15 mouse cellular contexts compared by ENCODE assay signal in genomic region chr2:83131285-83131852, GRCm38 (mm10).
DNase-seq lines count a peak whose midpoint lies in the region; ATAC-seq and TF ChIP-seq lines count a peak whose summit lies in the region.
"Had no signal": no experiment of that assay in that cellular context is flagged by ENCODE, and none has a peak within 500 bp of the region (broad histone marks: within the 10 kb centered on the region; RNA-seq: fewer than 3 reads in every experiment).

No protein-coding gene starts in this region.

- 47% methylated on average over 4 of the region's 4 CpGs for WGBS in kidney, embryonic 16.5 days
- 48% methylated on average over 4 of the region's 4 CpGs for WGBS in kidney, adult 2 months
- WGBS in forebrain, embryonic 16.5 days, result 35% methylated on average over 4 of the region's 4 CpGs
- WGBS in midbrain, embryonic 12.5 days, result 35% methylated on average over 4 of the region's 4 CpGs
- WGBS in stomach, embryonic 15.5 days, result 44% methylated on average over 4 of the region's 4 CpGs

- H3K9ac ChIP-seq in kidney, embryonic 16.5 days (replicated peaks; ENCODE audit: low read length), result no peak overlapping the region
- H3K9ac ChIP-seq in forebrain, embryonic 16.5 days (replicated peaks; ENCODE audit: low read depth, low read length), result no peak overlapping the region
- H3K9ac ChIP-seq in midbrain, embryonic 12.5 days (replicated peaks), result no peak overlapping the region
- no peak overlapping the region for H3K9ac ChIP-seq in stomach, embryonic 15.5 days
- H3K9ac ChIP-seq: liver, postnatal 0 days had no signal

- H3K36me3 ChIP-seq in kidney, embryonic 16.5 days (ENCODE audit: insufficient read depth, low read length), result no peaks in the 10 kb centered on the region
- H3K36me3 ChIP-seq in kidney, adult 2 months (ENCODE audit: control insufficient read depth, insufficient read depth, low read length), result no peaks in the 10 kb centered on the region
- no peaks in the 10 kb centered on the region for H3K36me3 ChIP-seq in forebrain, embryonic 16.5 days (ENCODE audit: control insufficient read depth, insufficient read depth)
- no peaks in the 10 kb centered on the region for H3K36me3 ChIP-seq in midbrain, embryonic 12.5 days
- no peaks in the 10 kb centered on the region for H3K36me3 ChIP-seq in stomach, embryonic 15.5 days

- intact Hi-C loops in left cerebral cortex, adult 2 months (cut with DNase I), result no loop called here

- H3K9me3 ChIP-seq in kidney, embryonic 16.5 days (ENCODE audit: low read length), result no peaks in the 10 kb centered on the region
- H3K9me3 ChIP-seq in forebrain, embryonic 16.5 days (ENCODE audit: control insufficient read depth, low read length), result no peaks in the 10 kb centered on the region
- no peaks in the 10 kb centered on the region for H3K9me3 ChIP-seq in midbrain, embryonic 12.5 days
- H3K9me3 ChIP-seq in stomach, embryonic 15.5 days, result no peaks in the 10 kb centered on the region

- H3K4me1 ChIP-seq in kidney, embryonic 16.5 days (ENCODE audit: insufficient read depth, low read length), result peaks cover 7% of the 10 kb centered on the region
- H3K4me1 ChIP-seq in kidney, adult 2 months (ENCODE audit: control insufficient read depth, insufficient read depth, low read length), result no peaks in the 10 kb centered on the region
- H3K4me1 ChIP-seq in forebrain, embryonic 16.5 days (replicated peaks; ENCODE audit: control insufficient read depth, insufficient read depth, low read length), result 0 out of 2 replicates have a peak, but pooled peaks cover 2% of the 10 kb centered on the region
- H3K4me1 ChIP-seq in midbrain, embryonic 12.5 days, result 0 out of 2 replicates have a peak, but pooled peaks cover 8% of the 10 kb centered on the region
- H3K4me1 ChIP-seq in stomach, embryonic 15.5 days, result no peaks in the 10 kb centered on the region
- H3K4me1 ChIP-seq: megakaryocyte, embryonic 14.5 days had no signal

- H3K27ac ChIP-seq in kidney, embryonic 16.5 days (ENCODE audit: low read length), result 0 out of 2 replicates have a peak overlapping the region, but pooled peaks have one; percentile 46
- no peak overlapping the region for H3K27ac ChIP-seq in kidney, adult 2 months (ENCODE audit: insufficient read depth, low read depth, low read length)
- 0 out of 2 replicates have a peak overlapping the region, but pooled peaks have one; percentile 3 for H3K27ac ChIP-seq in forebrain, embryonic 16.5 days (ENCODE audit: low read length)
- peak overlapping the region; percentile 63 for H3K27ac ChIP-seq in midbrain, embryonic 12.5 days (replicated peaks)
- peak overlapping the region; percentile 51; the same call in 1 of the 2 replicates for H3K27ac ChIP-seq in stomach, embryonic 15.5 days
- no peak overlapping the region for H3K27ac ChIP-seq in left cerebral cortex, adult 2 months

- H3K4me2 ChIP-seq in kidney, embryonic 16.5 days (replicated peaks; ENCODE audit: low read depth, low read length), result no peak overlapping the region
- H3K4me2 ChIP-seq in forebrain, embryonic 16.5 days (ENCODE audit: low read length), result no peak overlapping the region
- H3K4me2 ChIP-seq in midbrain, embryonic 12.5 days (replicated peaks), result no peak overlapping the region
- H3K4me2 ChIP-seq in stomach, embryonic 15.5 days, result no peak overlapping the region

- TF ChIP-seq CTCF in kidney, adult 2 months (conservative IDR thresholded peaks at IDR 0.05; ENCODE audit: insufficient read depth, insufficient read length, low read depth, low read length), result no peak
- no peak for TF ChIP-seq CTCF in left cerebral cortex, adult 2 months (IDR thresholded peaks at IDR 0.05)

- no peaks in the 10 kb centered on the region for H3K27me3 ChIP-seq in kidney, embryonic 16.5 days (ENCODE audit: insufficient read depth, low read length)
- no peaks in the 10 kb centered on the region for H3K27me3 ChIP-seq in kidney, adult 2 months (replicated peaks; ENCODE audit: control insufficient read depth, insufficient read depth, low read length)
- H3K27me3 ChIP-seq in forebrain, embryonic 16.5 days (replicated peaks; ENCODE audit: control insufficient read depth, insufficient read depth, low read length), result no peaks in the 10 kb centered on the region
- H3K27me3 ChIP-seq in midbrain, embryonic 12.5 days, result no peaks in the 10 kb centered on the region
- H3K27me3 ChIP-seq in stomach, embryonic 15.5 days (replicated peaks), result no peaks in the 10 kb centered on the region
- H3K27me3 ChIP-seq: CH12.LX; megakaryocyte, embryonic 14.5 days had no signal

- TF ChIP-seq POLR2A in kidney, adult 2 months (IDR thresholded peaks at IDR 0.05; ENCODE audit: low read depth, low read length), result no peak

- ATAC-seq in kidney, embryonic 16.5 days (ENCODE audit: low FRiP score, low TSS enrichment), result 0 out of 2 replicates have a peak, but pooled peaks have one; percentile 19
- 0 out of 2 replicates have a peak, but pooled peaks have one; percentile 23 for ATAC-seq in forebrain, embryonic 16.5 days
- ATAC-seq in midbrain, embryonic 12.5 days (ENCODE audit: low FRiP score, low read depth), result peak; percentile 81
- ATAC-seq in stomach, embryonic 15.5 days (ENCODE audit: insufficient read depth, low FRiP score, low read depth), result no peak
- ATAC-seq: liver, postnatal 0 days had no signal

- H3K4me3 ChIP-seq in kidney, embryonic 16.5 days (ENCODE audit: low read length), result no peak overlapping the region
- H3K4me3 ChIP-seq in kidney, adult 2 months (ENCODE audit: insufficient read depth, low read depth, low read length), result no peak overlapping the region
- H3K4me3 ChIP-seq in forebrain, embryonic 16.5 days (replicated peaks; ENCODE audit: low read length), result no peak overlapping the region
- H3K4me3 ChIP-seq in midbrain, embryonic 12.5 days, result no peak overlapping the region
- H3K4me3 ChIP-seq in stomach, embryonic 15.5 days (replicated peaks), result no peak overlapping the region
- no peak overlapping the region for H3K4me3 ChIP-seq in left cerebral cortex, adult 2 months
- H3K4me3 ChIP-seq: erythroblast, embryonic 14.5 days; megakaryocyte, embryonic 14.5 days had no signal

- no peak for DNase-seq in kidney, adult 2 months
- no peak for DNase-seq in left cerebral cortex, adult 2 months (ENCODE audit: extremely low spot score in 1 of 2, low spot score in 2 of 2)
- DNase-seq in urinary bladder, postnatal 10 days (ENCODE audit: low spot score), result no peak
- no peak for DNase-seq in layer of hippocampus, postnatal 10 days (ENCODE audit: low spot score in 2 of 2)
- DNase-seq: cerebellum, adult 8-10 months; gastrocnemius, postnatal 14 days; left cerebral cortex, postnatal 4 days; liver, postnatal 0 days had no signal

Comparison
In these comparisons a context has a peak if more than half of its experiments do, and no peak if none do; other contexts are left out.
1. H3K27ac ChIP-seq: peak in kidney, embryonic 16.5 days (single experiment), forebrain, embryonic 16.5 days (single experiment), midbrain, embryonic 12.5 days (single experiment) and stomach, embryonic 15.5 days (single experiment); none in kidney, adult 2 months (single experiment) and left cerebral cortex, adult 2 months (single experiment).